Mouse (Mus musculus) G1E (cell line): ENCODE results near the gene Sppl3. TPM values are rescaled to one million over a fixed set of nuclear protein-coding genes. Genes with fewer than 3 reads are reported as not detected.

ENCODE experiments used
- ATAC-seq: 2 replicates; pipeline ENCODE4 v1.8.0; 2016; ENCODE audit warnings: mild to moderate bottlenecking; ENCODE audit not compliant: insufficient number of reproducible peaks, poor library complexity, low FRiP score, severe bottlenecking; ENCODE audit errors: extremely low read depth
- DNase-seq: peaks from one replicate; pipeline ENCODE4 v3.0.0; 2012; ENCODE audit warnings: low spot score
- H3K27me3 ChIP-seq: 2 replicates; pipeline ENCODE4 v1.6.1; 2012; ENCODE audit warnings: mild to moderate bottlenecking, low read length, inconsistent platforms; ENCODE audit not compliant: insufficient read depth
- H3K36me3 ChIP-seq: replicated peaks from 2 replicates; pipeline ENCODE3; 2012; ENCODE audit warnings: mild to moderate bottlenecking, inconsistent platforms
- H3K4me1 ChIP-seq: 2 replicates; pipeline ENCODE4 v1.6.1; 2012; ENCODE audit warnings: low read depth, low read length, inconsistent platforms, mixed read lengths; ENCODE audit not compliant: insufficient read depth
- H3K4me3 ChIP-seq: 2 replicates; pipeline ENCODE4 v1.5.1; 2012; ENCODE audit warnings: low read depth, mild to moderate bottlenecking, inconsistent platforms, low read length, moderate library complexity, mixed read lengths
- H3K9me3 ChIP-seq: replicated peaks from 2 replicates; pipeline ENCODE4 v1.6.1; 2012; ENCODE audit warnings: inconsistent platforms
- CTCF ChIP-seq: IDR thresholded peaks from 2 replicates; pipeline ENCODE4 v1.5.1; 2012; ENCODE audit warnings: low read depth, low read length, inconsistent platforms, mixed read lengths
- GATA1 ChIP-seq: IDR thresholded peaks from 2 replicates; pipeline ENCODE4 v1.6.1; 2012; ENCODE audit warnings: borderline replicate concordance, low read length, inconsistent platforms, mixed read lengths
- GATA2 ChIP-seq: IDR thresholded peaks from 2 replicates; pipeline ENCODE4 v1.6.1; 2012; ENCODE audit warnings: low read depth, low read length, inconsistent platforms, borderline replicate concordance
- POLR2AphosphoS5 ChIP-seq: IDR thresholded peaks from 2 replicates; pipeline ENCODE4 v1.6.1; 2012; ENCODE audit warnings: low read depth, low read length, inconsistent platforms; ENCODE audit not compliant: insufficient replicate concordance
- TAL1 ChIP-seq: conservative IDR thresholded peaks from 2 replicates; pipeline ENCODE4 v1.6.1; 2012; ENCODE audit warnings: low read depth, low read length, inconsistent platforms, mixed read lengths
- polyA plus RNA-seq: library from polyadenylated mRNA; stranded (reverse); fragments of >175 nt; gene quantifications from 2 replicates; pipeline ENCODE4 v1.2.3, GENCODE M21; 2012
- total RNA-seq, 2 experiments: library from RNA; stranded (forward) in 1 of 2; stranded (reverse) in 1 of 2; fragments of 200-1000 nt in 1 of 2; fragments of >200 nt in 1 of 2; fragmentation: Nextera tagmentation in 1 of 2; gene quantifications; 2 replicates each; pipeline ENCODE4 v1.2.3; 2014 to 2017

The Sppl3 gene
- 53.9 and 69.2 TPM in 2 replicates for total RNA-seq (2014; fragmentation: Nextera tagmentation)
- 31.8 and 35.9 TPM in 2 replicates for total RNA-seq (2017)
- polyA plus RNA-seq, result 29.5 and 33.9 TPM in 2 replicates

GRCm38 (mm10) chr5:115010577-115011216 lies at the start of gene Sppl3:
Gene Sppl3, plus strand, starts transcription at chr5:115011137.
- DNase-seq (peak; percentile 88), ATAC-seq (peak; percentile 47)
- peaks cover 51% of the 10 kb centered on the region for H3K4me1 ChIP-seq
- H3K9me3 ChIP-seq, result no peaks in the 10 kb centered on the region
- peaks cover 20% of the 10 kb centered on the region for H3K36me3 ChIP-seq
- H3K4me3 ChIP-seq, result peak within 1 kb of the TSS; percentile 98
- H3K27me3 ChIP-seq, result 0 out of 2 replicates have a peak, but pooled peaks cover 5% of the 10 kb centered on the region
- TF ChIP-seq GATA1, result no peak
- no peak for TF ChIP-seq GATA2
- TF ChIP-seq CTCF, result no peak
- TF ChIP-seq TAL1, result no peak
- no peak for TF ChIP-seq POLR2AphosphoS5

GRCm38 (mm10) chr5:114961590-114962360 lies 49.2 kb upstream of the Sppl3 start:
- no peak overlapping the region for H3K4me3 ChIP-seq
- no peaks in the 10 kb centered on the region for H3K36me3 ChIP-seq
- TF ChIP-seq TAL1 (no peak), GATA2 (no peak), CTCF (no peak), GATA1 (no peak), POLR2AphosphoS5 (no peak)
- no peaks in the 10 kb centered on the region for H3K9me3 ChIP-seq
- no peak for DNase-seq
- no peak for ATAC-seq
- peaks cover 47% of the 10 kb centered on the region for H3K27me3 ChIP-seq
- H3K4me1 ChIP-seq, result peaks cover 14% of the 10 kb centered on the region

DNA sequence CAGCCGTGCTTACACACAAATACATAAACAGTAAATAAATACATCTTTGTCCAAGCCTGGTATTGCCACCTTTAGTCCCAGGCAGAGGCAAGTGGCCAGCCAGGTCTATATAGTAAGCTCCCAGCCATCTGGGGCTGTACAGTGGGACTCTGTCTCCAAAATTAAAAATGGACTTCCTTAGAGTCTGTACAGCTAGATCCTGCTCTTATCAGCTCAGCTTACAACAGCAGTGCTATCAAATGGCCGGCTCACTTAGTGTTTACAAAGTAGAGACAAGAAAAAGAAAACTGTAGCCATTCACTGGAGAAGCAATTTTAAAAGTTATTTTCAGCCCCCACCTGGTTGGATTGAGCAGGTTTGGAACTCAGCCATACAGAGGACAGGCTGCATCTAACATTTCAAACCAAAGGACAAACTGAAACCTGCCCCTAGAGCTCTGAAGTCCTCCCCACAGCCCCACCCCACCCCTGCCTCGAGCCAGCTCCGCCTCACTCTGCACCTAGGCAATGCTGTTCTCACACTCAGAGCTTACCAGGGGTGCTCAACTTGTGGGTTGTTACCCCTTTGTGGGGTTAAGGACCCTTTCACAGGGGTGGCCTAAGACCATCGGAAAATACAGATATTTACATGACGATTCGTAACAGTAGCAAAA lies 46.5 kb upstream of the Sppl3 start:
- Histone ChIP-seq H3K4me1 (peaks cover 14% of the 10 kb centered on the region), H3K4me3 (no peak overlapping the region; the same call in 1 of the 2 replicates), H3K36me3 (no peaks in the 10 kb centered on the region), H3K27me3 (peaks cover 69% of the 10 kb centered on the region), H3K9me3 (no peaks in the 10 kb centered on the region)
- DNase-seq (no peak), ATAC-seq (no peak)
- TF ChIP-seq GATA1 (no peak), TAL1 (no peak), GATA2 (no peak), CTCF (no peak)

DNA sequence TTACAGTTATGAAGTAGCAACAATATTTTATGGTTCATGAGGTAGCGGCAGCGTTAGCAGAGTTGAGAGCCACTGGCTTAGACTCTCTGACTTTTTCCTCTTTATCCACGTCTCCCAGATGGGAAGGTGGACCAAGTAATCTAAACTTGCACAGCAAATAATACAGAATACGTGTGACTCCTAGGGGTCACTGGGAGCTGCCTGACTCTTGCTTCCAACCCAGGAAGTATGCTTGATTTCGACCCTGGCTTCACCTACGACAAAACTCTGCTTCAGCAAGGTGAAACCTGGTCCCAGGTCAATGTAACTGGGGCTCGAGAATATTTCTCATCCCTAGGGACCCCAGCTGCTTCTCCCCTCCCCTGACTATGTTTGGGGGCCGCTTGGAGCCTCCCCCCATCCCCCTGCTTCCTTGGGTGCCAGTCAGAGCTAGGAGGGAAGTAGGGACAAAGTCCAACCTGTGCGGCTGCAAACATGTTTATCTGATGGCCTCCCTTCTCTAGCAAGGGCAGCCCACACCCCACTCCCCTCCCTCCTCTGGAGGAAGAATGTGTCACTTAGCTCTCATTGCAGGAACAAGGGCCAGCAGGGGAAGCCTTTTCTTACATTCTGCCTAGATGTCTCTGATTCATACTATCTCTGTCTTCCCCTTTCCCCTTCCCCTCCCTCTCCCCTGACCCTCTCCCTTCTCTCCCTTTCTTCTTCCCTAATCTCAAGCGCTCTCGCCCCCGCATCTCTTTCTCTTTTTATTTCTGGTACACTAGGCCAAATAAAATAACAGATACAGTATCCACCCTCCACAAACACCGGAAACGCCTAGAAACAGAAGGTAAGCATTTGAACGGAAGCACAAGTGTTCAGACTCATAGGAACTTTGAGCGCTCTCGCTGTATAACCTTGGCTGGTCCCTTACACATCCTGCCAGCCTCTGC lies 45.7 kb upstream of the Sppl3 start:
- H3K27me3 ChIP-seq, result peaks cover 70% of the 10 kb centered on the region
- H3K36me3 ChIP-seq, result no peaks in the 10 kb centered on the region
- H3K4me3 ChIP-seq, result no peak overlapping the region
- no peaks in the 10 kb centered on the region for H3K9me3 ChIP-seq
- DNase-seq (no peak), ATAC-seq (no peak)
- H3K4me1 ChIP-seq, result peaks cover 14% of the 10 kb centered on the region
- TF ChIP-seq GATA2, result no peak

GRCm38 (mm10) chr5:114967523-114968268 lies 43.2 kb upstream of the Sppl3 start:
- H3K27me3 ChIP-seq, result peaks cover 68% of the 10 kb centered on the region
- no peaks in the 10 kb centered on the region for H3K9me3 ChIP-seq
- DNase-seq (no peak), ATAC-seq (no peak)
- H3K4me3 ChIP-seq, result no peak overlapping the region
- H3K36me3 ChIP-seq, result no peaks in the 10 kb centered on the region
- TF ChIP-seq GATA2, result no peak
- no peak for TF ChIP-seq POLR2AphosphoS5
- TF ChIP-seq GATA1, result no peak
- TF ChIP-seq CTCF, result no peak
- no peak for TF ChIP-seq TAL1
- peaks cover 18% of the 10 kb centered on the region for H3K4me1 ChIP-seq
